Mouse (Mus musculus) right cerebral cortex, postnatal 10 days (tissue): ENCODE data around the gene Hist1h2af.

ENCODE experiments used
- DNase-seq, 2 experiments: peaks; one replicate each; pipeline ENCODE4 v3.0.0; 2021; ENCODE audit warnings: low spot score in 2 of 2

The Hist1h2af gene

DNA sequence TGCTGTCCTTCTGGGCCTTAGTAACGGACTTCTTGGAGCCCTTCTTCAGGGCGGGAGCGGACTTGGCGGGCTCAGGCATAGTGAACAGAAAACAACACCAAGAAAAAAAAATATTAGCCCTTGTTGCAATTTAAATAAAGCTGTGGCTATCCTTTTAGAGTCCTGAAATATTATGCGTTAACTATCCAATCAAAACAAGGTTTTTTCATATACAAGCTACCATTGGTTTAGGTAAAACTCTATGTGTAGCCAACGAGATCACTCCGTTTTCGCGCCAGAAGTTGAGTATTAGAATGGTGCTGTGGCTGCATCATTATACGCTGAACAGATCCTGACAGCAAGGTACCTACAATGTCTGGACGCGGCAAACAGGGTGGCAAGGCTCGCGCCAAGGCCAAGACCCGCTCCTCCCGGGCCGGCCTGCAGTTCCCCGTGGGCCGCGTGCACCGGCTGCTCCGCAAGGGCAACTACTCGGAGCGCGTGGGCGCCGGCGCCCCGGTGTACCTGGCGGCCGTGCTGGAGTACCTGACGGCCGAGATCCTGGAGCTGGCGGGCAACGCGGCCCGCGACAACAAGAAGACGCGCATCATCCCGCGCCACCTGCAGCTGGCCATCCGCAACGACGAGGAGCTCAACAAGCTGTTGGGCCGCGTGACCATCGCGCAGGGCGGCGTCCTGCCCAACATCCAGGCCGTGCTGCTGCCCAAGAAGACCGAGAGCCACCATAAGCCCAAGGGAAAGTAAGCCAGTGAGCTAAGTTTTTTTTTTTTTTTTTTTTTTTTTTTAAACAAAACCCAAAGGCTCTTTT, at the start of gene Hist1h2af:
Gene Hist1h2af (plus strand): TSS at position 347 of the 808 bp plus-strand sequence.
- peak; percentile 89 to 93 for DNase-seq

DNA sequence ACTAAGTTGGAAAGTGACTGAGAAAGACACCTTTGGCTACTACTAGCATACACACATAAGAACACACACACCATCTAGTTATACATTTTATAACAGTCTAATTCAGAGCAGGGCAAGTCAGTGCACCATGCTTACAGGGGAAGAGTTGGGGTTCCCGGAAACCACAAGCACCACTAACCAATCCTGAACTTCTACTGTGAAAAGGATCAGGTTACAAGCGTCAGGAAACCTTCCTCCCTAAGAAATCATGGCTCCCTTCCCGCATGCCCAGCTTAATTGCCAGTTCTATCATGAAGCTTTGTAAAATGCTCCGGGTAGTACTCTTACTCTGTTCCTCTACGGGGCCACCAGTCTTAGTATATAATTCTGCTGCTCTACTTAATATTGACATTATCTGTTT, 48.4 kb upstream of the Hist1h2af start:
- no peak for DNase-seq

DNA sequence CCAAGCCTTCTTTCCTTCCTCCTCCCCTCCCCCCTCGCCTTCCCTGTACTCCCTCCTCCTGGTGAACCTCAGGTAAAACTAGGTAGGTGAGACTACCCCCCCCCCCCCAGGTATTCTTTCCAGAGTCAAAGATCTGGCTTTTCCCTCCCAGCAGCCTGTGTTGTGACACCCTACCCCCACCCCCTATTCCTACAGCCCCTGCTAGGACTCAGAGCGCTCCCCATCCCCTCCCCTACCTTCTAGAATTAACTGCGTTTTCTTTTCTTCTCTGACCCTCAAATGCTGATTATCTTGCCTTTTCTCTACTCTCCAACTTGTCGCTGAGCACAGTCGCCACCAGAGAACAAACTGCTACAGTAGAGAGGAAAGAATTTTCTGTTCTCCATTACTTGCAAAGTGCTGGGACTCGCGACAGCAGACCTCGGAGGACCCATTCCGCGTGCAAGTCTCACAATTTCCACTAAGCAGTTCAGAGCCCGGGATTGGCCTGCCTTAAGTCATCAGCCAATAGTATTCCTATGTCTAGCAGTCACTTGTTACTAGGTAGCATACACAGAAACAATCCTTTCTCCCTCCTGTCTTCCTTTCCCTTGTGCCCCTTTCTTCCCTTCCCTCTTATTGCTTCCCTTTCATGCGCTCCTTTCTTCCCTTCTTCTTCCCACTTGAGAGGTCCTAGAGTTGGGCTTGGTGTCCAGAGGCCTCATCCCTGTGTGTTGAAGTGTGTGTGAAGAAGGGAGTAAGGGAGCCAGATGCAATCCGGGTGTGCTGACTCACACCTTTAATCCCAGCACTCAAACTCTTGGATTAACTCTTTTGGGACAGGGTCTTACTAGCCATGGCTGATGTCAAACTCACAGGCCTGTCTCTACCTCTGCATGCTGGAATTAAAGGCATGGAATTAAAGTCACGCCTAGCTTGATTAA, 45.0 kb upstream of the Hist1h2af start, which contains the start of gene Btn2a2:
Gene Btn2a2 (minus strand): TSS at position 458 of the 923 bp plus-strand sequence.
- peak; percentile 86 to 90 for DNase-seq

DNA sequence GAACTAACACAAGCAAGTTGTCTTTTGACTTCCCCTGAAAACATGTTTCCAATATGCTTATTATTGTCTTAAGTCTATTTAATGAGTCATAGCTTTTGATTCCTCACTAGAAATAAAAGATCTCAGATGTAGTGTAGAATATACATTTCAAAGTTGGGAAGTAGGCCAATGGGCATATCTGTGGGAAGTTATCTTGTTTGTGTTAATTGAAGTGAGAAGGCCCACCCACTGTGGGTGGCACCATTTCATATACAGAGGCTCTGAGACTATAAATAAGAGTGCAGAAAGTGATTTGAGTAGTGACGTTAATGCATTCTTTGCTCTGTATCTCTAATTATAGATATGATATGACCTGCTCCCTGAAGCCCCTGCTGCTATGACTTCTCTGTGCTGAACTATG, 42.8 kb upstream of the Hist1h2af start:
- DNase-seq, result no peak

DNA sequence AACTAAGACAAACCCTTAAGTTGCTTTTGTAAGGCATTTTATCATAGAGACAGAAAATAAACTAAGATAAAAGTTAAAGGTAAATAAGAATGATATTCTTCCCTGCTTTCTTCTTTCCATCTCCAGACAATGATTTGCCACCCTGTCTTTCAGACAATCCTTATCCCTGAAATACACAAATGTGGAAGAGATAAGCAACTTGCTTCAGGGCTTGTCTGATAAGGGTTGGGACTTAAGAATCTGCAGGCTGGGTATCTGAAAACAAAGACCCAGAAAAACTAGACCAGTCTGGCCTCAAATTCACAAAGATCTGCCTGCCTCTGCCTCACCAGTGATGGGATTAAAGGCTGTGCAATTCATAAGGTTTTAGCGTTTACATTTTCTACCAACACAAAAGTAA, 42.4 kb upstream of the Hist1h2af start:
- DNase-seq, result no peak

DNA sequence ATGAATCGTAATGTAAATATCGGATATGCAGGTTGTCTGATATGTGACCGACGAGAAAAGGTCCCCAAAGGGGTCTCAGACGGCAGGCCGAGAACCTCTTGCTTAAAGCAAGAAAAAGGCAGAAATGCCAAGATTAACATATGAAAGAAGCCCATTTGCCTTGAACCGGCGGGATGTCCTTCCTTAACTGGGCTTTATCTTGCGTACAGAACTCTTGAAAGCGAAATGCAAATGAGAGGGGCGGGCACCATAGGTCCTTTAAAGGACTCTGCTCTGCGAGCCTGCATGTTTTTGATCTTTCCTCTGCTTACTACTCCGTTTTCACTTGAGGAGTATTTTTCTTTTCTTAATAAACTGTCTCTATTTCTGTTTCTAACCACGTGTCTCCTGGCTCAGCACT, 41.7 kb upstream of the Hist1h2af start:
- no peak for DNase-seq

DNA sequence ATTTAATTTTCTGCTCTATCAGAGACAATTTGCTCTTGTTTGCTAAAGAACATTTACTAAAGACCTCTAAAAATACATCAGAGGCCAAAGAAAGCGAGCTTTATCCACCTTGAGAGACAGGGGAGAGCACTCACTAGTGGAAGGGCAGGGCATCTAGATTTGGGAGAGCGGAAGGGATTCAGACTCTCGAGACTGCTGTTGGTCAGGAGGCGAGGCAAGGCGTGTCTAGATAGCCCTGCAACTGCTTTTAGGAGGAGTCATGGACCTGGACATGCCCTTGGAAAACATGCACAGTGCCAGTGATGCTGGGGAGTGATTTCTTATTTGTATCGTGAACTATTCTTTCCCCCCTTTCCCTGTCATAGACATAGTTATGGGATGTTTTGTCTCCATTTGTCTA, 38.2 kb upstream of the Hist1h2af start:
- no peak for DNase-seq

DNA sequence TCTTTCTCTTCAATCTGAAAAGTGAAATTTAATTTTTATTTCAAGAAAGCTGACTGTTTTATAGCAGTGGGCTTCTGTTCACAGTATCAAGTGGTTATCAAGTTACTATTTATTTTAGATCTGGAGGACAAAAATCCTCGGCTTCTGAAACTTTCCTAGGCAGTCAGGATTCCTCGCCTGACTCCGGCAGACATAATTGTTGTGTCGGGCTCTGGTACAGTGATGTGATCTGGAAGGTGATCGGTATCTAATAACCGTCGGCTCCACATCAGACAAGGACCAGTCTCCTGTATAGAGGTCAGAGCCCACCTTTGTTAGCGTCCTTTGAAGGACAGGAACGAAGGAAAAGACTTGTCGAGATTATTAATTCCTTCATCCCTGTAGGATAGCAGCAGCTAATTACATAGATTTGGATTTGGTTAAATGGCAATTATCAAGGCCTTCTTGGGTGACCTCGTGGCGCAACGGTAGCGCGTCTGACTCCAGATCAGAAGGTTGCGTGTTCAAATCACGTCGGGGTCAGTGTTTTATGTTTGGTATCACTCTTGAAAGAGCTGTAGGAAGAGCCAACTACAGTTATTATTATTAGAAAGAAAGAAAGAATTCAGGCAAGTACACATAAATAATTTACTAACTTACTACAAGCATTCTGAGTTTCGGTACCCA, 35.9 kb upstream of the Hist1h2af start:
- DNase-seq, result peak in 1 of 2 experiments; percentile 43

DNA sequence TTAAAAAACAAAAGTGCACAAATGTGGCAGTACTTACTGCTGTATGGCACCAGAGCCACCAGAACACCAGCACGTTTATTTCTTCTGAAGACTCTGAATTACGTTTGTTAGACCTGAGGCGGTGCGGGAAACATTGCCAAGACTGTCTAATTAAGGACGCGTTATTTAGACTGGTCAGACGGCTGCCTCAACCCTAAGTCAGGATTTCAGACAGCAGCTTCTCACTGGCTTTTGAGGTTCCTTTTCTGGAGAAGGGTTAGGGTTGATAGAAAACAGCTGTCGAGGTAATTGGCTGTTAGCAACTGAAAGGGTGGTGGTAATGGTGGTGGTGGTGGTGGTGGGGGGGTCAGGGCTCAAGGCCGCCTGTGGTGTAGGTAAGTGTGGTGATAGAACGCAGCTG, 35.1 kb upstream of the Hist1h2af start:
- DNase-seq, result no peak

DNA sequence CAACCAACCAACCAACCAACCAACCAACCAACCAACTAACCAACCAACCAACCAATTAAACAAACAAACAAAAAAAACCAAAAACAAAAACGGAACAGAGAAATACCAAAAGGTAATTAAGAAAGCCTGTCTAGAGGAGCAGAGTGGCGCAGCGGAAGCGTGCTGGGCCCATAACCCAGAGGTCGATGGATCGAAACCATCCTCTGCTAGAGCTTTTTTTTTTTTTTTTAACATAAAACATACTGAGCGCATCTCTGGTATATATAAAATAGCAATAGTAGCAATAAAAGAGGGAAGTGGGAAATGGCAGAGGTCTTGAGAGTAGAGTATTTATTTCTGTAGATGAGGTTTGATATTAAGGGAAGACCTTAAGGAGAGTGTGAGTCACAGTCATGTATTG, 33.8 kb upstream of the Hist1h2af start:
- no peak for DNase-seq

DNA sequence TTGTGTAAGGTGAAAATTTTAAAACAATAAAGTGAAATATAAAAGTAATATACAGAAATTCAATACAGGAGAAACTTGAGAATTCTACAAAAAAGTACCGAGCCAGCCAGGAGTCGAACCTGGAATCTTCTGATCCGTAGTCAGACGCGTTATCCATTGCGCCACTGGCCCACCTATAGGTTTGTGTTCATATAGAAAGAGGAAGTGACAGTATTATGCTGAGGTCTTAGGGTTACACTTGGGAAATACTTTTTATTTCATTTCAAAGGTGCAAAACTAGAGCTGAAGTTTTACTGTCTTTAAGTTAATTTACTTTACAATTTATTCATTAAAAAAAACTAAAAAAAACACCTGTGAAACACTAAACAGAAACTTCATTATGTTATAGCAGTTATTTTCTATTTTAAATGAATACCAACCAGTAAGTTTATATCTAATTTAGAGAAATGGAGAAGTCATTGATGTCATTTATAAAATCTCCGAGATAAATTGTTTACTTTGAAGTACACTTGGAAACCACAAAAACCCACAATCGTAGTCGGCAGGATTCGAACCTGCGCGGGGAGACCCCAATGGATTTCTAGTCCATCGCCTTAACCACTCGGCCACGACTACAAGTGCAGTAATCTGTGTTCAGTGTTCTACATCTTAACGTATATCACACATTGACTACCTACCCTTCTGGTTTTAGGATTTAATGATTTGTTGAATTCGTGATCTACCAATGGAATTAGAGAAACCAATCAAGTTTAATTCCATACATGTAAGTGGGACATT, 33.1 kb upstream of the Hist1h2af start:
- DNase-seq, result peak; percentile 76 to 86

DNA sequence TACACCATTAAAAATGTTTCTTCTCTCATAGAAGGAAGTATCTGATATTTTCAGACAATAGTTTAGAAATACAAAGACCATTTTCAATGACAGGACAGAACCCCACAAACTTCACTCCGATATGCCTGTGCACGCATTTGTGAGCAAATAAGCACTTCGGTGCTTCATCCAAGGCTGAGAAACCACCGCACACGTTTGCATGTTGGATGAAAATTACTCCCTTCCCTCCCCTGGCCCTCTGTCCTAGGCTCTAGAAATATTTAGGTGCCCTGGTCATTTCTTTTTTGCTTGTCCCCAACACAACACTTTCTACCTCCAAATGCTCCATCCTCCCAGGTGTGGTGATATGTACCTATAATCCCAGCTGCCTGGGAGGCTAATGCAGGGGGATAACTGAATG, 32.2 kb upstream of the Hist1h2af start:
- no peak for DNase-seq

DNA sequence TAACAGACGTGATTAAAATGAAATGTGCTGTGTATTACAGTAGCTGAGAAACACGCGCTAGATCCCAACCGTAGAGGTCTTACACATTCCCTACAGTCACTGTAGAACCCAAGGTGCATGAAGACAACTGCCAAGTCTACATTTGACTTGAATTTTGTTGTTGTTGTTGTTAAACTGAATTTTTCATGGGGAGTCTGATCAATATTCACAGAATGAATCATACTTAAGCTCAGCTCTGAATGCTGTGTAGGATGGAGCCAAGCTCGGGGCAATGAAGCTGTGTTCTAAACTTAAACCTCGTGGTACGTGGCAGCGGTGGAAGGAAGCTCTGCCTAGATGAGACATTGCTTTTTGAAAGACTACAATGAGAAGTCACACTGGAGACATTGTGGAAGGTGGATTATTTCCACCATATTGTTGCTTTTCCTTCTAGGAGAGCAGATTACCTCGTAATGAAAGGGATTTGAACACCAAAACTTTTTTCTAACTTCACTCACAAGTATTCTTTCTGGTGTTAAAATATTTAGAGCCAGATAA, 31.6 kb upstream of the Hist1h2af start:
- DNase-seq, result no peak

DNA sequence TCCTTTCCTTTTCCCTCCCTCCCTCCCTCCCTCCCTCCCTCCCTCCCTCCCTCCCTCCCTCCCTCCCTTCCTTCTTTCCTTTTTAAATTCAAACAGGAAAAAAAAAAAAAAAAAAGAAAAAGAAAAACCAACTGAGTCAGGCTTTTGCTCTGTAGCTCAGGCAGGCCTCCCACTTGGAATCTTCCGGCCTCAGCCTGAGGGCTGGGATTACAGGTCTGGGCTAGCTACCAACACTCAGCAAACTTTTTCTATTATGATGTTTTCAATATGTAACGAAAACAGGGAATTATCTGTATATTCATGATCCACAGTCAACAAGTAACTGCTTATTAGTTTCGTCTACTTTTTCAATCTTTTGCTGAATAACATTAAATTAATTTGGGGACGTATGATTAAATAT, 30.8 kb upstream of the Hist1h2af start:
- DNase-seq, result no peak

DNA sequence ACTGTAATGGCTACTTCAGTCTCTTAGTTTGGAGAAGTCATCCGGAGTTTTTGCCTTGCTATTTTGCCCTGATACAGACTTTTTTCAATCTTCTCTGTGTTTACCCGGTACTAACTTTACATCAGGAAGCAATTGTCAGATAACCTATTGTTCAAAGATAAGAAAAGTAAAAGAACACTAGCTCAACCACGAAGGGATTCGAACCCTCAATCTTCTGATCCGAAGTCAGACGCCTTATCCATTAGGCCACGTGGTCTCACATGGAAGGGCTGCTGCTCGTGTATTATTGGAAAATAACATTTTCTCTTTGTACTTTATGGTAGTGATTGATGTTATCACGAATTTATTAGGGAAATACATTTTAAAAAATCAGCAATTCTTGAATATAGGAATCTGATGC, 29.9 kb upstream of the Hist1h2af start:
- peak; percentile 52 to 74 for DNase-seq

DNA sequence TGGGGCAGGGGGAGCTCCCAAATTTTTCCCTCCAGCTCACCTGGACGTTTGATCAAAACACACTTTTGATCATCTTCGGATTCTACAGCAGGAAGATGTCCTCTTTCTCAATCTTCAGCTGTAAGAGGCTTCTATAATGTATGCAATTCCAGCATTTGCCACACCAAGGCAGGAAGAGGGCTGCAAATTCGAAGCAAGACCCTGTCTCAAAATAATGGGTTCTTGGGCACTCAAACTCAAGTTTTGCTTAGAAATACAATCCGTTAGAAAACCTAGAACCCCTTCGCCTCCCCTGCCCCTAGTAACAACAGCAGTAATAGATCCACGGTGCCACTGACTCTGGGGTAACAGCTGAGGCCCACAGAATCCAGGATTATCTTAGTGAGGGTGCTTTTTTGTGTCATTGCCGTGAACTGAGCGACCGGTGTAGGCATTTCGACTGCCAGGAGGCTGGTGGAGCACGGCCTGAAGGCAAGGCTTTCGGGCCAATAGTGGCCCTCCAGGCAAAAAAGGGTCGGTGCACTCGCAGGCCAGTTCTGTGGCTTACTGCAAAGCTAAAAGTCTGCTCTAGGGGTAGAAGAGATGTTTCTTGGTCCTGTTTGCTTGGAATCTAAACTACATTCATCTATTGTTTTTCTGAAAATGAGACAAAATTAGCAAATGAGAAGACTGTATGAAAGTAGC, 27.9 kb upstream of the Hist1h2af start:
- DNase-seq, result no peak

DNA sequence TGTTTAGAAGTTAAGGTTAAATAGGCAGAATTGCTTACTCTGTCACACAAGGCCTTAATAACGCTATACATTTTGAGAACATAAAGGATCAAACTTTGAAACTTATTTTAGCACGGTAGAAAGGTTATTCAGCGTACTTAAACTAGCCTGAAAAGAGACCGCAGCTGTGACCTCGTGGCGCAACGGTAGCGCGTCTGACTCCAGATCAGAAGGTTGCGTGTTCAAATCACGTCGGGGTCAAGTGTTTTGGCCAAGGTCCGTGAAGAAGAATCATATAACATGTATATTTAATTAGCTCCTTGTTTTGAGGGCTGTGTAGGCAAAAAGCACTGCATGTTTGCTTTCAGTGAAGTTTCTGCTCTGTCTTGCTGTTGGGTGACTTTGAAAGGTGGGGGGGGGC, 27.4 kb upstream of the Hist1h2af start:
- DNase-seq, result no peak

DNA sequence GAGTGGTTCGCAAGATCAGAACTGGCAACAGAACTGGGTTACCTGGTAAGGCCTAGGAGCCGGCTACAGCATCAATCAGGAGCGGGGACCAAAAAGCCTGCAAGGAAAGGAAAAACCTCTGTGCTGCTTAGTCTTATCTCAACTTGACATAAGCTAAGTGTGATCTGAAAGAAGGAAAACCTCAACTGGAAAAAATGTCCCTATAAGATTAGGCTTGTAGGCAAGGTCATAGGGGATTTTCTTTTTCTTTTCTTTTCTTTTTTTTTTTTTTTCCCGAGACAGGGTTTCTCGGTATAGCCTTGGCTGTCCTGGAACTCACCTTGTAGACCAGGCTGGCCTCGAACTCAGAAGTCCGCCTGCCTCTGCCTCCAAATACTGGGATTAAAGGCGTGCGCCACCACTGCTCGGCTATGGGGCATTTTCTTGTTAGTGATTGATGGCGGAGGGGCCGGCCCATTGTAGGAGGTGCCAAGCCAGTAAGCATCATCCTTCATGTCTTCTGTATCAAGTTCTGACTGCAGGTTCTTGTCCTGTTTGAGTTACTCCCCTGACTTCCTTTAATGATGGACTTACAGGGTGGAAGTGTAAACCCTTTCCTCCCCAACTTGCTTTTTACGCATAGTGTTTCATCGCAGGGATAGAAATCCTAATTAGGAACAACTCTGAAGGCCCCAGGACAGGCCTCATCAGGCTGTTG, 26.7 kb upstream of the Hist1h2af start:
- DNase-seq, result no peak

DNA sequence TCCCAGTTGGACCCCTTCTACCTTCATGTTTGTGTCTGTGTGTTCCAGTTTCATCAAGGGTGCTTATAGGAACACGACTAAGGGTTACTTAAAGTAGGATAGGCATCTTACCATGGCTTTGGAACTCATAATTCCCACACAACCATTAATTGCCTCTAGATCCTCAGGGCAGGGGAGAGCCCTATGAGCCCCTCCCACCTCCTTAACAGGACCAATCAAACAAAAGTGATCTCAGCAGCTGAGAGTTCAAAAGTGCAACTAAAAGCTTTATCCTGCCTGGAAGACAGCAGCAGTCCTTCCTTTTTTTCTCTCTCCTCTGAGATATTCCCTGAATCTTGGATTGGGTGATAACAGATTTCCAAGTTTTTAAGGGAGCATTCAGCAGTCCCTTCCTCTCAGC, 23.6 kb upstream of the Hist1h2af start:
- no peak for DNase-seq

DNA sequence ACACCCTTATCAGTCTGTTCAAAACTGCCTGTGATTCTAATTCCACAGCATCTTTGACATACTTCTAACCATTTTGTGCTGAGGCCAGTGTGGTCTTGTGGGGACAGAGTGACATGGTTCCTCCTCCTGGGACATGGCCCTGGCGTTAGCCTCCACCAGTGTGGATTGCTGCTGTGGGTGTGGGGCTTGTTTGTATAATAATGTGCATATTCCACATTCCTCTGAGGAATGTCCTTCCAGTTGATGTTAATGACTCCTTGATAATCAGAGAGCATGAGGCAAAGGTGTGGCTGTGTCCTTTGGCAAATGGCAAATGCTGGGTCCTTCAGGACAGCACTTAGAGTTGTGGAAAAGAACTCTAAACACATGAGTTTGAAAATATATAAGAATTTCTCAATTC, 20.2 kb upstream of the Hist1h2af start:
- DNase-seq, result no peak
